Mouse (Mus musculus): ENCODE results near the gene Fyb. TPM values are rescaled to one million over a fixed set of nuclear protein-coding genes. Genes with fewer than 3 reads are reported as not detected.

Gene Fyb
- 3.2 and 5.2 TPM in 2 replicates for polyA plus RNA-seq (2014; fragmentation: Nextera tagmentation; extraction: Ambion mirVana)

DNA sequence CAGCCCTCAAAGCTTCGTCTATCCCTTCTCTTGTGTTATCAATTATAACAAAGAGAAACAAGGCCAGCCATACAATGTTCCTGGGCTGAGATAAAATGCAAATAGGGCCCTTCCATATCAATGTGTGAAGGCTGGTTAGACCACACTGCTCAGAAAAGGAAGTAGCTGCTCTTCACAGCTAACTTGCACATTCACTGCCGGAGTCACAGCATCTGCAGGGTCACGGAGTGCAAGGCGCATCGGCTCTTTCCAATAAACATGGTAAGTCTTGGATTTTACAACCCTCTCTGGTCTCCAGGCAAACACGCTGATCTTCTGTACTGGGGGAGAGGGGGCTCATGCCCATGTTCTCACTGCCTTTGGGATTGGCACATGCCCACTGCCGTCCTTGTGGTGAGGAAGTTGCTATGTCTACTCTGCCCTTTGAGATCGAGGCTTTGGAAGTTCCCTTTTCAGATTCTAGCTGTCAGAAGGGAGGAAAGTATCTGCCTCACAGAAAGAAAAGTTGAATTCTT is at the start of gene Fyb:
Gene Fyb (plus strand): TSS at position 201 of the 515 bp plus-strand sequence.
- Histone ChIP-seq H3K36me3 (ENCODE audit: control insufficient read depth, insufficient read depth, low read length) (no peaks in the 10 kb centered on the region), H3K4me1 (ENCODE audit: control insufficient read depth, insufficient read depth, low read length) (no peaks in the 10 kb centered on the region), H3K27ac (ENCODE audit: low read depth, low read length) (no peak within 1 kb of the TSS), H3K27me3 (ENCODE audit: control insufficient read depth, insufficient read depth, low read length) (no peaks in the 10 kb centered on the region), H3K9ac (ENCODE audit: low read depth, low read length) (no peak within 1 kb of the TSS), H3K9me3 (ENCODE audit: control insufficient read depth, low read length) (no peaks in the 10 kb centered on the region), H3K4me2 (replicated peaks; ENCODE audit: low read depth, low read length) (no peak within 1 kb of the TSS), H3K4me3 (ENCODE audit: low read length) (no peak within 1 kb of the TSS)
- 74% methylated on average over 8 of the region's 8 CpGs for WGBS
- ATAC-seq (ENCODE audit: low FRiP score, low TSS enrichment) = no peak

- no peak for ATAC-seq (ENCODE audit: low FRiP score, low TSS enrichment)
- H3K27me3 ChIP-seq (ENCODE audit: control insufficient read depth, insufficient read depth, low read length) = no peaks in the 10 kb centered on the region
- no peak overlapping the region for H3K9ac ChIP-seq (ENCODE audit: low read depth, low read length)
- no peak overlapping the region for H3K4me3 ChIP-seq (ENCODE audit: low read length)
- no peak overlapping the region for H3K4me2 ChIP-seq (replicated peaks; ENCODE audit: low read depth, low read length)
- H3K27ac ChIP-seq (ENCODE audit: low read depth, low read length) = no peak overlapping the region
- no peaks in the 10 kb centered on the region for H3K4me1 ChIP-seq (ENCODE audit: control insufficient read depth, insufficient read depth, low read length)
- WGBS = 82% methylated on average over 3 of the region's 3 CpGs
- H3K9me3 ChIP-seq (ENCODE audit: control insufficient read depth, low read length) = 0 out of 2 replicates have a peak, but pooled peaks cover 2% of the 10 kb centered on the region
- no peaks in the 10 kb centered on the region for H3K36me3 ChIP-seq (ENCODE audit: control insufficient read depth, insufficient read depth, low read length)
Measured at GRCm38 (mm10) chr15:6483561-6483960, 39.1 kb upstream of the Fyb start.

GRCm38 (mm10) chr15:6492386-6492785 is 30.3 kb upstream of the Fyb start:
- no peak for ATAC-seq (ENCODE audit: low FRiP score, low TSS enrichment)
- H3K36me3 ChIP-seq (ENCODE audit: control insufficient read depth, insufficient read depth, low read length) = no peaks in the 10 kb centered on the region
- no peak overlapping the region for H3K4me3 ChIP-seq (ENCODE audit: low read length)
- H3K4me2 ChIP-seq (replicated peaks; ENCODE audit: low read depth, low read length) = no peak overlapping the region
- 97% methylated on average over 2 of the region's 2 CpGs for WGBS
- no peaks in the 10 kb centered on the region for H3K4me1 ChIP-seq (ENCODE audit: control insufficient read depth, insufficient read depth, low read length)
- H3K27me3 ChIP-seq (ENCODE audit: control insufficient read depth, insufficient read depth, low read length) = no peaks in the 10 kb centered on the region
- H3K9me3 ChIP-seq (ENCODE audit: control insufficient read depth, low read length) = no peaks in the 10 kb centered on the region
- no peak overlapping the region for H3K27ac ChIP-seq (ENCODE audit: low read depth, low read length)
- H3K9ac ChIP-seq (ENCODE audit: low read depth, low read length) = no peak overlapping the region

DNA sequence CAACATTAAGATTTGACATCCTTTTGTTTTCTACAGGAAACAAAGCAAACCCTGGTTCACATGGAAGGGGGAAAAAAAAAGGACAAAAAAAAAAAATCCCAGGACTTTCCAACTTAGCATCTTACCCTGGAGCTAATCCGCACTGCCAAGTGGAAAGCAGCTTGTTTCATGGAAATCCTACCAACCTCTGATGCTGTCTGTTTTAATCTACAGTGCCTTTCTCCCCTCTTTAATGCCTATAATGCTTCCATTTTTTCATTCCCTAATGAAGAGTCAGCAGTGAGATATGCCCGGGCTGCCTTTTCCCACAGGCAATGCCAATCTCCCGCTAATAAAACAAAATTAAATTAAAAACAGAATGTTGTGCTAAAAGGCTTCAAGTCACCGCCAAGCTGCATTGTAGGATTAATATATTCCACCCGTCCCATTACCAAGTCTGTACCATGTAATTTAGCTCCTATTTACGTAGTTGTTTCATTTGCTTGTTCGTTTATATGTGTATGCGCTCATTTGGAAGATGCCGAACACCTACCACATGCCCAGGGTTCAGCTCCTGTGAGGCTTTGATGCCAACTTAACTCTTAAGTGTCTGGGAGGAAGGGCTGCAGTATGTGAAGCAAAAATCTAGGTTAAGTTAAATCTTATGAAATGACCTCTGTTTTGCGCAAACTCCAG is 24.1 kb upstream of the Fyb start:
- Histone ChIP-seq H3K36me3 (ENCODE audit: control insufficient read depth, insufficient read depth, low read length) (no peaks in the 10 kb centered on the region), H3K4me1 (ENCODE audit: control insufficient read depth, insufficient read depth, low read length) (no peaks in the 10 kb centered on the region), H3K9me3 (ENCODE audit: control insufficient read depth, low read length) (no peaks in the 10 kb centered on the region), H3K27me3 (ENCODE audit: control insufficient read depth, insufficient read depth, low read length) (no peaks in the 10 kb centered on the region), H3K4me2 (replicated peaks; ENCODE audit: low read depth, low read length) (no peak overlapping the region), H3K27ac (ENCODE audit: low read depth, low read length) (no peak overlapping the region), H3K4me3 (ENCODE audit: low read length) (no peak overlapping the region), H3K9ac (ENCODE audit: low read depth, low read length) (no peak overlapping the region)
- 84% methylated on average over 10 of the region's 10 CpGs for WGBS
- ATAC-seq (ENCODE audit: low FRiP score, low TSS enrichment) = no peak

DNA sequence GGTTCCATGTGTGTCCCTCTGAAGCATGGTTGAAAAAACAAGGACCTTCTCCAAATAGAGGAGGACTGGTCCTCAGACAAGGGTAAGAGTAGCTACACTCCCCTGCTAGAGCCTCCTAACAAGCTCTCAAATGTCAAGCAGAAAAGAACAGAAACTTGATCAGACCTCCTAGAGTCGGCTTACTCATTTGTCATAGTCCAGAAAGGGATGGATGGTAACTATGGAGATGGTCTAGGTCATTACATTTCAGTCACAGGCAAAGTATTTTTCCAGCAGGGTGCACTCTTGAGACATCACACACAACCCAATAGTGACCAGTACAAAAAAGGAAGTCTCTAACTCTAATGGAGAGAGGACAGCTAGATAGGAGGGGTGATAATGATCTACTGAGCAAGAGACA is 21.9 kb upstream of the Fyb start:
- H3K36me3 ChIP-seq (ENCODE audit: control insufficient read depth, insufficient read depth, low read length) = no peaks in the 10 kb centered on the region
- no peak overlapping the region for H3K4me3 ChIP-seq (ENCODE audit: low read length)
- H3K9ac ChIP-seq (ENCODE audit: low read depth, low read length) = no peak overlapping the region
- 20% methylated on average over 1 of the region's 1 CpGs for WGBS
- H3K9me3 ChIP-seq (ENCODE audit: control insufficient read depth, low read length) = no peaks in the 10 kb centered on the region
- H3K4me2 ChIP-seq (replicated peaks; ENCODE audit: low read depth, low read length) = no peak overlapping the region
- H3K27me3 ChIP-seq (ENCODE audit: control insufficient read depth, insufficient read depth, low read length) = no peaks in the 10 kb centered on the region
- ATAC-seq (ENCODE audit: low FRiP score, low TSS enrichment) = peak; percentile 93
- H3K27ac ChIP-seq (ENCODE audit: low read depth, low read length) = no peak overlapping the region
- no peaks in the 10 kb centered on the region for H3K4me1 ChIP-seq (ENCODE audit: control insufficient read depth, insufficient read depth, low read length)

DNA sequence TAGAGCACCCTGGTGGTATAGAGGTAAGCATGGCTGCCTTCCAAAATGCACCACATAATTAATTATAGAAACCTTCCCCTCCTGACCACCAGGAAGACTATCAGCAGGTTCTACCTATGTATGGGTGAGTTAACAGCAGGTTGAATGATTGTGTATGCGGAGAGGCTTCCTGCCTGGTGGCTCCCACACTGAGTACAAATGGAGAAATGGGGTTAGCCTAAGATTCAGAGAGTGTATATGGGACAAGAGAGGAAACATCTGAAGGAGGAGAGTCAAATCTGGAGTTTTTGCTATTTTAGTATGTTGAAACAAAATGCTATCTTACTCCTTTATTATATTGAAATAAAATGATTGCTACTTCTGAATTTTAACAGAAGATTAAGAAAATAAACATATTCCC is 5.1 kb upstream of the Fyb start:
- Histone ChIP-seq H3K36me3 (ENCODE audit: control insufficient read depth, insufficient read depth, low read length) (no peaks in the 10 kb centered on the region), H3K27me3 (ENCODE audit: control insufficient read depth, insufficient read depth, low read length) (no peaks in the 10 kb centered on the region), H3K27ac (ENCODE audit: low read depth, low read length) (no peak overlapping the region), H3K4me1 (ENCODE audit: control insufficient read depth, insufficient read depth, low read length) (no peaks in the 10 kb centered on the region), H3K4me2 (replicated peaks; ENCODE audit: low read depth, low read length) (no peak overlapping the region), H3K9me3 (ENCODE audit: control insufficient read depth, low read length) (no peaks in the 10 kb centered on the region), H3K9ac (ENCODE audit: low read depth, low read length) (no peak overlapping the region), H3K4me3 (ENCODE audit: low read length) (no peak overlapping the region)
- 96% methylated on average over 1 of the region's 1 CpGs for WGBS
- ATAC-seq (ENCODE audit: low FRiP score, low TSS enrichment) = no peak

DNA sequence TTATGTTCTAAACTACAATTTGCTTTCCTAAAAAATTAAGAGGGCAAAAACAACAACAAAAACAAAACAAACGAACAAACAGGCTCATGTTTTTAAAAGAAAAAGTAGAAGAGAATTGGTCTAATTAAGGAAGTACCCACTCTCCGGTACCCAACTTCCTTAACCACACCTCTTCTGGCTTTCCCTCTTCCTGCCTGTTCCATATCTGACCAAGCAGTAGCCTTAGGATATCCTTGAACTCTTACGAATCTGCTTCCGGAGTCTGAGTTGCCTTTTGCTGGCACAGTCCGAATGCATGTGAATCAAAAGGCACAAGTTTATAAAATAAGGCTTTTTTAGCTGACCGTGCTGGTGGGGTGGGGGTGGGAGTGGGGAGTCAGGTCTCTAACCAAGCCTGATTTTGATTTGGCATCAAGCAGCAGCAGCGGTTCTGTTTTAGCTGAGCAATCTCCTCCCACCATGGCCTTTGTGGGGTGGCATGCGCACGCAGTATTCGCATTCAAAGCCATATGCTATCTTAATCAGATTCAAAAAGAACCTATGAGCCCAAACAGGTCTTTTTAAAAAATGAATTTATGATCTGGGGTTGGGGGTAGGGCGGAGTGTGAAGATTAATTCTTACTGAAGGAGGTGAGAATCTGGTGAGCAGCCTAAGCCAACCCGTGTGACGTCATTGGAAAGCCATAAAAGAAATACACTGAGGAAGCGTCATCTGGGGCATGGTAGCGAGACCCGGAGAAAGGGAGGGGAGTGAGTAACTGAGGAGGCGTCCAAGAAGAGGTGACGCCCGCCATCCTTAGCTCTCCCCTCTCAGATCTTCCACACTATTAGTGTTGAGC is 3.0 kb upstream of the Fyb start:
- Histone ChIP-seq H3K4me3 (ENCODE audit: low read length) (no peak overlapping the region), H3K9ac (ENCODE audit: low read depth, low read length) (no peak overlapping the region), H3K4me1 (ENCODE audit: control insufficient read depth, insufficient read depth, low read length) (no peaks in the 10 kb centered on the region), H3K27me3 (ENCODE audit: control insufficient read depth, insufficient read depth, low read length) (no peaks in the 10 kb centered on the region), H3K36me3 (ENCODE audit: control insufficient read depth, insufficient read depth, low read length) (no peaks in the 10 kb centered on the region), H3K27ac (ENCODE audit: low read depth, low read length) (no peak overlapping the region), H3K9me3 (ENCODE audit: control insufficient read depth, low read length) (no peaks in the 10 kb centered on the region), H3K4me2 (replicated peaks; ENCODE audit: low read depth, low read length) (no peak overlapping the region)
- ATAC-seq (ENCODE audit: low FRiP score, low TSS enrichment) = no peak
- 83% methylated on average over 19 of the region's 19 CpGs for WGBS

DNA sequence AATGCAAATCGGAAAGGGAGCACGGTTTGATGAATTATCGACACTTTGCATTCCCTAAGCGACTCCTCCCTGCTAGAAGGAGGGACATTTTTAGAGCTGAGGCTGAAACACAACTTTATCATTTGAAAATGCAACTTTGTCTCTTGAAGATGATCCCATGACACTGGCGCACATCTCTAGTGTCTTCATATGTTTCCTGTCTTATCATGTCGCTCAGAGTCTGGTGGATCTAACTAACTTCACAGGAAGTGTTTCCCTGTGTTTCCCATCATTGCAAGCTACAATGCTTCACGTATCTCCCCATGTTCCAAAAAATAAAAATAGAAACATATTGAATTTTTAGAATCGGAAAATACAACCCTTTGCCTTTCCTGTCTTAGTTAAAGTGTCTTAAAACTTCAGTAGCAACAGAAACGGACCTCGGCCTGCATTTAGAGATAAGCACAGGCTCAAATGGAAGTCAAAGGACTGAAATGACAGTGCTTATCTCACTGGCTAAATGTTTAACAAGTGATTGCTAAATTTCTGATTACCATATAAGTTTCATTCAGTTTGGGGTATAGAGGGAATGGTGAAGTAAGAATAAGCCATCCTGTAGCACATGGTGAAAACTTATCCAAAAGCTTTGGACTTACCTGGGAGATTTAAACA is 2.0 kb upstream of the Fyb start:
- Histone ChIP-seq H3K9ac (ENCODE audit: low read depth, low read length) (no peak overlapping the region), H3K36me3 (ENCODE audit: control insufficient read depth, insufficient read depth, low read length) (no peaks in the 10 kb centered on the region), H3K27ac (ENCODE audit: low read depth, low read length) (no peak overlapping the region), H3K4me3 (ENCODE audit: low read length) (no peak overlapping the region), H3K9me3 (ENCODE audit: control insufficient read depth, low read length) (no peaks in the 10 kb centered on the region), H3K4me1 (ENCODE audit: control insufficient read depth, insufficient read depth, low read length) (no peaks in the 10 kb centered on the region), H3K4me2 (replicated peaks; ENCODE audit: low read depth, low read length) (no peak overlapping the region), H3K27me3 (ENCODE audit: control insufficient read depth, insufficient read depth, low read length) (no peaks in the 10 kb centered on the region)
- ATAC-seq (ENCODE audit: low FRiP score, low TSS enrichment) = no peak
- WGBS = 88% methylated on average over 10 of the region's 10 CpGs

GRCm38 (mm10) chr15:6524801-6525200 is 2.1 kb downstream of the Fyb start:
- Histone ChIP-seq H3K4me2 (replicated peaks; ENCODE audit: low read depth, low read length) (no peak overlapping the region), H3K9ac (ENCODE audit: low read depth, low read length) (no peak overlapping the region), H3K4me3 (ENCODE audit: low read length) (no peak overlapping the region), H3K36me3 (ENCODE audit: control insufficient read depth, insufficient read depth, low read length) (no peaks in the 10 kb centered on the region), H3K27me3 (ENCODE audit: control insufficient read depth, insufficient read depth, low read length) (no peaks in the 10 kb centered on the region), H3K27ac (ENCODE audit: low read depth, low read length) (no peak overlapping the region), H3K9me3 (ENCODE audit: control insufficient read depth, low read length) (no peaks in the 10 kb centered on the region), H3K4me1 (ENCODE audit: control insufficient read depth, insufficient read depth, low read length) (no peaks in the 10 kb centered on the region)
- ATAC-seq (ENCODE audit: low FRiP score, low TSS enrichment) = no peak
- WGBS = 89% methylated on average over 2 of the region's 2 CpGs
